Mouse (Mus musculus) lung, embryonic 16.5 days (tissue): ENCODE measurements around the gene Dennd2a. TPM values are rescaled to one million over a fixed set of nuclear protein-coding genes. Genes with fewer than 3 reads are reported as not detected.

Source experiments
- ATAC-seq: fragments of 200-750 bp; cut with Nextera tagmentation; 2 replicates; pipeline ENCODE4 v1.8.0; 2017; ENCODE audit warnings: low read depth, mild to moderate bottlenecking, moderate library complexity
- H3K27ac ChIP-seq: fragments of 300-500 bp; sonication (generic); 2 replicates; pipeline ENCODE4 v1.5.1; 2014; ENCODE audit warnings: mild to moderate bottlenecking, control low read depth, low read length
- H3K27me3 ChIP-seq: fragments of 300-500 bp; sonication (generic); 2 replicates; pipeline ENCODE4 v1.6.1; 2014; ENCODE audit warnings: low read depth, low read length, mixed read lengths; ENCODE audit not compliant: control insufficient read depth, insufficient read depth
- H3K36me3 ChIP-seq: fragments of 300-500 bp; sonication (generic); 2 replicates; pipeline ENCODE4 v1.6.1; 2014; ENCODE audit warnings: low read length; ENCODE audit not compliant: control insufficient read depth, insufficient read depth
- H3K4me1 ChIP-seq: fragments of 300-500 bp; sonication (generic); replicated peaks from 2 replicates; pipeline ENCODE4 v1.6.1; 2014; ENCODE audit warnings: low read length, mixed read lengths; ENCODE audit not compliant: control insufficient read depth, insufficient read depth
- H3K4me2 ChIP-seq: fragments of 300-500 bp; sonication (generic); 2 replicates; pipeline ENCODE4 v1.6.1; 2014; ENCODE audit warnings: low read depth, low read length, control low read depth
- H3K4me3 ChIP-seq: fragments of 300-500 bp; sonication (generic); 2 replicates; pipeline ENCODE4 v1.5.1; 2014; ENCODE audit warnings: mild to moderate bottlenecking, low read length, control low read depth
- H3K9ac ChIP-seq: fragments of 300-500 bp; sonication (generic); 2 replicates; pipeline ENCODE4 v1.6.1; 2014; ENCODE audit warnings: low read length, control low read depth
- H3K9me3 ChIP-seq: fragments of 300-500 bp; sonication (generic); 2 replicates; pipeline ENCODE4 v1.6.1; 2016; ENCODE audit warnings: low read length; ENCODE audit not compliant: control insufficient read depth
- WGBS: fragments of 180-500 bp; shearing (Covaris S2); extraction: QIAGEN DNeasy Blood & Tissue Kit; methylation state at CpG from one replicate; pipeline ENCODE4 v1.1.7; 2014; 5-methylcytosine and 5-hydroxymethylcytosine counted together
- polyA plus RNA-seq: library from polyadenylated mRNA; unstranded; fragments of >200 nt; fragmentation: Nextera tagmentation; extraction: Ambion mirVana; gene quantifications from 2 replicates; pipeline ENCODE4 v1.2.1, GENCODE M21; 2015

Gene Dennd2a
- polyA plus RNA-seq, 1 experiment from 2014 or later: 17.3 TPM

DNA sequence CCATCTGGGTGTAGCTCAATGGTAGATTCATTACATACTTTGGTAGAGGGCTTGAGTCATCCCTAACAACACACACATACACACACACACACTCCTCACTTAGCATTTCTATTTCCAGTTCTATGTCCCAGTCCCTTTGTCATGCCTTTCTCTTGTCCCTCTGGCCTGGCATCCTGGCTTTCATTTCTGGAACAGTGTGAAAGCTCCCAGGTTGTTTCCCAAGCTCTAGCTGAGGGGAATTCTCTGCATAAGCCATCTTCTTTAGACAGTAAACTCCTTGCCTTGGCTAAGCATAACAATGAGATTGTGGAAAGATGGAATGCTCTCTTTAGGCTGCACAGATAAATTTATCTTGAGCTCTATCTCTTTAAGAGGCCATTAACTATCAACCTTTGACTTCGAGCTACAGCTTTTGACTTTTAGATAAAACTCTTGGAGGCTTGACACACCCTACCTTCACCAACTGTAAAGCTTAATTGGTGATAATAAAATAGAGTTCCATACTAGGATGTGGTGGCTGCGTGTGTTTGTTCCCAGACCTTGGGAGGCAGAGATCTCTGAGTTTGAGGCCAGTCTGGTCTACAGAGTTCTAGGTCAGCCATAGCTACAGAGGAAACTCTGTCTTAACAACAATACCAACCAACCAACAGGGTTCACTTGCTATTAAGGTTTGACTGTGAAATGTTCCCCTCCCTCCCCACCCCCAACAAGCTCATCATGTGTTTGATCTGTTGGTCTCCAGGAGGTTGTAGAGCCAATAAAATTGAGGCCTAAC, 123.4 kb downstream of the Dennd2a start:
- Histone ChIP-seq H3K27me3 (no peaks in the 10 kb centered on the region), H3K4me2 (no peak overlapping the region), H3K9ac (no peak overlapping the region), H3K4me3 (no peak overlapping the region), H3K36me3 (no peaks in the 10 kb centered on the region), H3K9me3 (no peaks in the 10 kb centered on the region), H3K27ac (no peak overlapping the region), H3K4me1 (no peaks in the 10 kb centered on the region)
- no peak for ATAC-seq
- WGBS: 62% methylated on average over 2 of the region's 2 CpGs

DNA sequence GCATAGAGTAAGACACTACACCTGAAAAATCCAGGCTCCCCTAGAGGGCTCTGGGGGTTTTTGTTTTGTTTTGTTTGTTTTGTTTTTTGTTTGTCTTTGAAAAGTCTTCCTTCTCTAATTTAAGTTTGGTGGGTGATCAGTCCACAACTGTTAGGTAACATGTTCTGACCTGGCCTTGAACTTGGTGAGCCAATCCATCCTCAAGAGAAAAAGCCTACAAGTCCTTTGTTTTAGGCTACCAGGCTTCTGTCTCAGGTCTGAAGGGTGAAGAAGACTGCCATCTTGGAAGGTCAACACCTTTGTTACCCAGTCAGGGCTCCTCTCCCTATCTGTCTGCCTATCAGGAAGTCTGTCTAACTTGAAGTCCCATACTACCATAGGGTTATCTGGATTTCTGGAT, 124.0 kb downstream of the Dennd2a start:
- no peak for ATAC-seq
- no peak overlapping the region for H3K4me3 ChIP-seq

DNA sequence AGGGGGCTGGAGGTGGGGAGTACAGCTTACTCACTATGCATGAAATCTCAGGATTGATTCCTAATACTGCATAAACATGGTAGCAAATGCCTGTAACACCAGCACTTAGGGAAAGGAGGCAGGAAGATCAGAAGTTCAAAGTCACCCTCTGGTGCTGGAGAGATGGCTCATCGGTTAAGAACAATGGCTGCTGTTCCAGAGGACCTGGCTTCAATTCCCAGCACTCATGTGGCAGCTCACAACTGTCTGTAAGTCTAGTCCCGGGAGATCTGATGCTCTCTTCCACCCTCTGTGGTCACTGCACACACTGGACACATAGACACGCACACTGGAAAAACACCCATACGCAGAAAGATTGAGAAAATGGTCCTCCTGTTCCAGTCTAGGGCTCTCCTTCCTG, 124.5 kb downstream of the Dennd2a start:
- ATAC-seq: no peak
- WGBS: 78% methylated on average over 4 of the region's 4 CpGs
- Histone ChIP-seq H3K4me1 (no peaks in the 10 kb centered on the region), H3K9me3 (no peaks in the 10 kb centered on the region), H3K36me3 (no peaks in the 10 kb centered on the region), H3K4me2 (no peak overlapping the region), H3K9ac (no peak overlapping the region), H3K27me3 (no peaks in the 10 kb centered on the region), H3K4me3 (no peak overlapping the region), H3K27ac (no peak overlapping the region)

More for the DNA sequence above, 124.0 kb downstream of the Dennd2a start:
- H3K4me1 ChIP-seq: no peaks in the 10 kb centered on the region
- no peak overlapping the region for H3K9ac ChIP-seq
- no peaks in the 10 kb centered on the region for H3K36me3 ChIP-seq
- H3K27me3 ChIP-seq: no peaks in the 10 kb centered on the region
- H3K27ac ChIP-seq: no peak overlapping the region
- no peak overlapping the region for H3K4me2 ChIP-seq
- no peaks in the 10 kb centered on the region for H3K9me3 ChIP-seq

DNA sequence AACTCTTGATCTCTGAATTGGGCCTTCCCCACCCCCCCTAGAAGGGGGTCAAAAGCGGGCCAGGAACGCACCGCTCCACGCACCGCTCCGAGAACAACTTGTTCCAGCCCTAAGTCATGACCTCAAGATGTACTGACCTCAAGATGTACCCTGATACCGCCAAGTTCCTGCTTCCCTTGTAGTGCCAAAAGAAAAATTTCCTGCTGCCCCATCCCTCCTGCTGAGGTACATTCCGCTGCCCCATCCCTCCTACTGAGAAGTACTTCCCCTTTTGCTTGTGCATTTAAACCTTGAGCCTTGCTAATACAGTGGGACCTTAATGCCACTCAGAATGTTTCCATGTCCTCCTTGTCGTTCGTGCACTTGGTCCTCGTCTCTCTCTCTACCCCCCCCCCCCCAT, 126.9 kb downstream of the Dennd2a start:
- Histone ChIP-seq H3K27ac (no peak overlapping the region), H3K9ac (no peak overlapping the region), H3K9me3 (no peaks in the 10 kb centered on the region), H3K4me3 (no peak overlapping the region), H3K36me3 (no peaks in the 10 kb centered on the region), H3K4me2 (no peak overlapping the region), H3K27me3 (no peaks in the 10 kb centered on the region), H3K4me1 (no peaks in the 10 kb centered on the region)
- no peak for ATAC-seq
- WGBS: 69% methylated on average over 11 of the region's 11 CpGs

DNA sequence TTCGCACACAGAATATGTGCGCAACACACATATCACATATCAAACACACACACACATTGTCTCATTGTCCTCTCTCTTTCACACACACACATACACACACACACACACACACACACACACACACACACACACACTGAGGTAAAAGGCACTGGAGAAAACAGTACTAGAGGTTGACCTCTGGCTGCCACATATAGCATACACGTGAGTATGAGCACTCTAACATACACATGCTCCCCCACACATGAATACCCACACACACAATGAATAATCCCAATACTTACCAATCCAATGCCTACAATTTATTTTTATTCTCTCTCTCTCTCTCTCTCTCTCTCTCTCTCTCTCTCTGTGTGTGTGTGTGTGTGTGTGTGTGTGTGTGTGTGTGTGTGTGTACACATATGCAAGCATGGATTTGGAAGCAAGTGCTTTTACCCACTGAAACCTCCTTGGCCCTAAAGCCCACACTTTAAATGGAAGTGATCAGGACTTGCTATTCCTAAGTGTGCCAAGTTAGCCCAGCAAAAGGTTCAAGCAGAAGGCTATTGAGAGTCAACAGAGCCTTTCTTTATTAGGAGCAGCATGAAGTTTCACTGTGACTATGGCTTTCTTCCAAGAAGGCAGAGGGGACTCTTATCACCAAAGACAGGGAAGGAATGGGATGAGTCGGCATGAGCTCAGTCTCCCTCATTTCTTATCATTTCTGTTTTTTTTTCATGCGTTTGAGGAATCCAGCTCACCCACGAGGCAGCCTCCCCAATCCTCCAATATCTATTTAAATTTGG, 128.5 kb downstream of the Dennd2a start:
- Histone ChIP-seq H3K27ac (no peak overlapping the region), H3K4me3 (no peak overlapping the region), H3K9ac (no peak overlapping the region), H3K4me2 (no peak overlapping the region), H3K4me1 (no peaks in the 10 kb centered on the region), H3K27me3 (no peaks in the 10 kb centered on the region), H3K36me3 (no peaks in the 10 kb centered on the region), H3K9me3 (no peaks in the 10 kb centered on the region)
- WGBS: 59% methylated on average over 6 of the region's 6 CpGs
- no peak for ATAC-seq

DNA sequence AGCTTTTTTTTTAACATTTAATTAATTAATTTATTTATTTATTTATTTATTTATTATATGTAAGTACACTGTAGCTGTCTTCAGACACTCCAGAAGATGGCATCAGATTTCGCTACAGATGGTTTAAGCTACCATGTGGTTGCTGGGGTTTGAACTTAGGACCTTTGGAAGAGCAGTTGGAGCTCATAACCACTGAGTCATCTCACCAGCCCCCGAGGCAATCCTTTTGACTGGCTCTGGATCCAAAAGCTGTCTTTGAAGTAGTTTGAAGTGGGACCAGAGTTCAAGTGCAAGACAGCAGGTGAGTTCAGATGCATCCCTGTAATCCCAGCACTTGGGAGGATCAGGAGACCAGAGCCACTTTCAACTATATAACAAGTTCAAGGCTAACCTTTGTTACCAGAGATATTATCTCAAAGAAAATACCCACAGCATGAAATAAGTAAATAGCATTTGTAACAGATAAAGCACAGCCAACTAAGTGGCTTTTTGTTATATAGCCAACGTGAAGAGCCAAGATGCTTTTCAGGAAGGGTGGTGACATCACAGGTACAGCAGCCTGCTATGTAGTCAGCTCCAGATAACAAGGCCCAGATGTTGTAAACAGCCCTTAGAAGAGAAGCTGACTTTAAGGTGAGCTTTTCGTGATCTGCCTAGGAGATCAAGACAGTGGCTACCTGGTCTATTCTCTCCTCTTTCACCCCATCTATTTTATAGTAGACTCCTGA, 130.2 kb downstream of the Dennd2a start:
- no peak overlapping the region for H3K27ac ChIP-seq
- H3K9ac ChIP-seq: no peak overlapping the region
- no peak overlapping the region for H3K4me3 ChIP-seq
- H3K36me3 ChIP-seq: no peaks in the 10 kb centered on the region
- WGBS: 60% methylated on average over 4 of the region's 4 CpGs
- no peaks in the 10 kb centered on the region for H3K27me3 ChIP-seq
- H3K4me2 ChIP-seq: no peak overlapping the region
- no peak for ATAC-seq
- no peaks in the 10 kb centered on the region for H3K9me3 ChIP-seq
- H3K4me1 ChIP-seq: no peaks in the 10 kb centered on the region

DNA sequence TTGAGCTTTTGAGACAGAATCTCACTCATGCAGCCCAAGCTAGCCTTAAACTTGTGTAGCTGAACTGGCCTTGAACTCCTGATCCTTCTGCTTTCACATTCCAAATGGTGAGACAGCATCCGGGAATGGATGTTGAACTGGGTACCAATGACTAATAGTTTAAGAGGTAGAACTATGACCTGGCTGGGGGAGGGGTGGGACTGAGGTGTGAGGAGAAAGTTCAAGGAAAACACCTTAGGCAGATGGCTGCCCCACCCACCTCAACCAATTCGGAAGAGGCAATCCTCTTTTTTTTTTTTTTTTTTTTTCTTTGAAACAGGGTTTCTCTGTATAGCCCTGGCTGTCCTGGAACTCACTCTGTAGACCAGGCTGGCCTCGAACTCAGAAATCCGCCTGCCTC, 130.9 kb downstream of the Dennd2a start:
- 85% methylated on average over 4 of the region's 4 CpGs for WGBS
- Histone ChIP-seq H3K9me3 (no peaks in the 10 kb centered on the region), H3K9ac (no peak overlapping the region), H3K27ac (no peak overlapping the region), H3K27me3 (no peaks in the 10 kb centered on the region), H3K4me1 (no peaks in the 10 kb centered on the region), H3K4me3 (no peak overlapping the region), H3K4me2 (no peak overlapping the region), H3K36me3 (no peaks in the 10 kb centered on the region)
- ATAC-seq: no peak

DNA sequence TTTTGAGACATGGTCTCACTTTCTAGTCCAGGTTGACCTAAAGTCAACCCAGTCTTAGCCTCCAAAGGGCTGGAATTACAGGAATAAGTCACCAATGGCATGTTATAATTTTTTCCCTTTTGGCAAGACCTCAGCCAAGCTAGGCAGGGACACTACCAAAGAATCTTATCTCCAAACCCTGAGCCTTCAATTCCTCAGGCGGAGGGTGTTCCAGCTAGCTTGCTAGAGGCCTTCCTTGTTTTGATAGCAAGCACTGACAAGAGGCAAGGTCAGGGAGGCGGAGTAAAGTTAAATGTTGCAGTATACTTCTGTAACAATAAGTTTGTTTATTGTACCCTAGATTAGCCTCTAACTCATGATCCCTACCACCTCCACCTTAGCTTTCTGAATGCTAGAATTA, 132.5 kb downstream of the Dennd2a start:
- no peak overlapping the region for H3K4me3 ChIP-seq
- no peak overlapping the region for H3K9ac ChIP-seq
- H3K9me3 ChIP-seq: no peaks in the 10 kb centered on the region
- H3K4me2 ChIP-seq: no peak overlapping the region
- H3K4me1 ChIP-seq: no peaks in the 10 kb centered on the region
- no peak for ATAC-seq
- H3K27ac ChIP-seq: no peak overlapping the region
- H3K36me3 ChIP-seq: no peaks in the 10 kb centered on the region
- 0 out of 2 replicates have a peak, but pooled peaks cover 2% of the 10 kb centered on the region for H3K27me3 ChIP-seq
- 77% methylated on average over 2 of the region's 2 CpGs for WGBS

DNA sequence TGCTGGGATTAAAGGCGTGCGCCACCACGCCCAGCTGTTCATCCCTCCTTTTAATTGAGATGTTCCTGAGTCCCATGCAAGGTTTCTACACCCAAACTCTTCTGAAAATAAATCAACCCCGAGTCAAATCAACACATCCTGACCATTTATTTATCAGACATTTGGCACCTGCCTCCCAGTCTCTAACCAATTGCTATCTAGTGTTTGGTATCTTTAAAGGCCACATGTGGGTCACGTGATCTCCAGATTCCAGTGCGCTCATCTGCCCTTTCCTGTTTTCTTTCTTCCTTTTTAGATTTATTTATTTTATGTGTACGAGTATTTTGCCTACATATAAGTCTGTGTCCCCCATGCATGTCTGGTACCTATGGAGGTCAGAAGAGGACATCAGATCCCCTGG, 134.0 kb downstream of the Dennd2a start:
- H3K9me3 ChIP-seq: no peaks in the 10 kb centered on the region
- no peaks in the 10 kb centered on the region for H3K36me3 ChIP-seq
- ATAC-seq: no peak
- no peak overlapping the region for H3K9ac ChIP-seq
- no peak overlapping the region for H3K4me3 ChIP-seq
- 0 out of 2 replicates have a peak, but pooled peaks cover 2% of the 10 kb centered on the region for H3K27me3 ChIP-seq
- H3K4me2 ChIP-seq: no peak overlapping the region
- peaks cover 6% of the 10 kb centered on the region; the same call in 1 of the 2 replicates for H3K4me1 ChIP-seq
- no peak overlapping the region for H3K27ac ChIP-seq
- WGBS: 78% methylated on average over 7 of the region's 7 CpGs
